Mouse (Mus musculus): ENCODE measurements at regions not wholly inside any gene's neighbourhood (a gene's known extent, or its start where the extent isn't known, plus 50 kb on each side); places are given as distances from the start of the nearest gene placed in this dataset.
"Not testable (repeated sequence)": the region's sequence is repeated elsewhere in the genome, so short reads cannot be mapped to it uniquely, and the experiment has no call there.

- not testable (repeated sequence) for DNase-seq (ENCODE audit: low spot score in 2 of 2)
Measured at GRCm38 (mm10) chr12:80055894-80056293, 56.9 kb downstream of the Zfp36l1 start.

DNA sequence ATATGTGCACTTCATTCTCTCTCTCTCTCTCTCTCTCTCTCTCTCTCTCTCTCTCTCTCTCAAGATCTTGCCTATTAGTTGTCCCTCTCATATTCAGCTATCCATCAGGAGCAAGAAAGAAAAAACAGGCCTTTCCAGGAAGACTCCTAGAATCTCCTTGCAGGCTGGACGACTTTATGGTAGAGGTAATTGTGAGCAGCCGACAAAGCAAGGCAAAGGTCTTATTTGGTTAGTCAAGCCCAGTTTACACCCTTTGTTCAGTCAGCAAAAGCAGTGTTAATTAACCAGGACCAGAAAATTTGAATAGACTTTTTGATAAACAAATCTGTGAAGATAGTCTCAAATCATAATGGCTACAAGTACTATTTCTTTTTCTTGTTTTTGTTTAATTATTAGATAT is 57.4 kb downstream of the Zfp36l1 start:
- no peak for DNase-seq (ENCODE audit: low spot score in 2 of 2)

DNA sequence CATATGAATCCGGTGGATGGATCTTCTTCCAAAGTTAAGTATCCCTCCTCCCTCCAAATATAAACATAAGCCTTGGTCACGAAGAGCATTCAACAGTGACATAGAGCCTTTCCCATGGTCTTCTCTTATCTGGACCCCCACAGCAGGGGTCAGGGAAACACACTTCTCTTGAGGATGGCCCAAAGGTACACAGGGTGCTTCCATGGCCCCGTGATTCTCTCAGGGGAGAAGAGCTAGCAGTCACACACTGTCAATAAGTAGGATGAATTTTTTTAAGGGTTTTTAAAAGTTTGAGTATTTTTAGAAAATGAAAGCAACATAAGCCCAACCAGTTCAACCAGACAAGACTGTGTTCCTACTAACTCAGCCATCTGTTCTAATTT is 58.2 kb downstream of the Zfp36l1 start:
- no peak for DNase-seq (ENCODE audit: low spot score in 2 of 2)

GRCm38 (mm10) chr12:80053902-80054654 is 58.7 kb downstream of the Zfp36l1 start:
- no peak for DNase-seq (ENCODE audit: low spot score in 2 of 2)

- no peak for DNase-seq (ENCODE audit: low spot score in 2 of 2)
Measured at GRCm38 (mm10) chr12:80048215-80048979, 64.4 kb downstream of the Zfp36l1 start.

GRCm38 (mm10) chr12:80046625-80047303 is 66.0 kb downstream of the Zfp36l1 start:
- DNase-seq (ENCODE audit: low spot score in 2 of 2) = no peak

GRCm38 (mm10) chr12:80041510-80042324 is 71.1 kb downstream of the Zfp36l1 start:
- DNase-seq (ENCODE audit: low spot score in 2 of 2) = no peak

DNA sequence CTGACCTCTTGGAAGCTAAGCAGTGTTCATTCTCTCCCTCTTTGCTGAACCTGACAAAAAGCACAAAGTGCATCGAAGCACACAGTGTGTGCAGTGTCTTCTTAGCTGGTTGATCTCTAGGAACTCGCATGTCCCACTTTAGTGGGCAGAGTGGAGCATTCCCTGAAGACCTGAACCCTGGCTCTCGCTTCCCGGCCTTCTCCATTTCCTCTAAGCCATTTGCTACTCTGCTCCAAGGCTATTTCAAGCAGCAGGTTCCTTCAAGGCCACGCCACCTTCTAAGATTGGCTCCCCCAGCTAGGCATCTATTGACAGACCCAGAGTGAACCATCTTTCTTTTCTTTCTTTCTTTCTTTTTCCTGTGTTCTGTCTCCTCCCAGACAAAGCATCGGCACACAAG is 71.8 kb downstream of the Zfp36l1 start:
- DNase-seq (ENCODE audit: low spot score in 2 of 2) = no peak

DNA sequence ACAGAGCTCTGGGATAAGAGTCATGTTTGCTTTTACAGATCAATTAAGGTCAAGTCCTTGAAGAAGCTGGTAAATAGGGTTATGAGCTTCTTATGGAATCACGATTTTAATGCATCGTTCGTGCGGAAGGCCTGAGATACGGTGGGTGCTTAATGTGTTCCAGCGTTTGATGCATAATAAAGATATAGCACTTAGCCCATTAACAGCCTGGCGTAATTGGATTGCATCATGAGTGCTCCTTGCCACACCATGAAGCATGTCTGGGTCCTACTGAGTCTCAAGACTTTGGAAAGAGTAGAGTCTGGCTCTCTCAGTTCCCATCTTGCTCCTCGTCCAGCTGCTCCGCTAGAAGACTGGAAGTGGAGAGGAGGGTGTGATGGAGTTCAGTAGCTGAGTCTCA is 72.6 kb downstream of the Zfp36l1 start:
- DNase-seq (ENCODE audit: low spot score in 2 of 2) = no peak

DNA sequence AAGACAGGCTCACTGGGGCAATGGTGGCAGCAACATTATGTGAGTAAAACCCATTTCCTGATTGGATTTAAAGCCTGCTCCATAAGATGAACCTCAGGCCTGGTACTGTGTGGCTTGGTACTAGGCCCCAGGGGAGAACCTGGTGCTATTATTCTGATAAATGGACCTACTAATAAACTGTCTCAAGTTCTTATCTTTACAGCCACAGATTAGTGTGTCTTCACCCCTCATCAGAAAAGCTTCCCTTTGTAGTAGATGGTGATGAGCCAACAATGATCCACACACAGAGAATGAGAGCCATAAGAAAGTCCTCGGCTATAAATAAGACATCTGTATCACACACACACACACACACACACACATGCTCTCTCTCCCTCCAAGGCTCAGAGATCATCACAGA is 73.7 kb downstream of the Zfp36l1 start:
- no peak for DNase-seq (ENCODE audit: low spot score in 2 of 2)

DNA sequence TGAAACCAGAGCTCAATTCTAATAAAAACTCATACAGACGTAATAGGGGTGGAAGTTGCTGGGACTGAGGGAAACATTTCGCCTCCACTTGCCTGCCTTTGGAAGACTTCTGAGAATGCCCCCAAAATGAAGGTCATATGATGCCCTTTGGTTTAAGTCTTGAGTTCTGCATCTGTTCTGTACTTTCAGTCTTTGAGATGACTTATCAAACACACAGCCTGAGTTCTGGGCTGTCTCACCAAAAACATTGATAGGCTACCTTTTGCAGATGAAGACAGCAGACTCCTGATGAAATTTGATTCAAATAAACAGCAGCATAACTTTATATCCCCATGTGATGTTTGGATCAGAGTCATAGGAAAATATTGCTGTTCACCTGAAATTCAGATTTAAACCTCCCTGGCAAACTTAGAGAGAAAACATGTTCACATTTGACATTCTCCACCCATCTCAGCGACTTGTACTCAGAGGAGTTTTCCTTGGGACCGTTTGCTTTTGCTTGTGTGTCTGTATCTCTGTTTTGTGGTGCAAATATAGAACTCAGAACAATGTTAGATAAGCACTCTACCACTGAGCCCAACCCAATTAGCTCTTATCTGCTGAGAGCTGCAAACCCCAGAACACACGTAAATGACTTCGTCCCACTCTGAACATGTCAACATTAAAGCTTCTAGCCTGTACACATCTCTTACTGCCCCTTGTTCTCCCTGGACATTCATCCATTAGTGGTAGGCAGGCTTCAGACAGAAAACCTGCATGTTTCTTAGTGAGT is 77.1 kb downstream of the Zfp36l1 start:
- DNase-seq (ENCODE audit: low spot score in 2 of 2) = no peak

- no peak for DNase-seq (ENCODE audit: low spot score in 2 of 2)
Measured at GRCm38 (mm10) chr12:80034963-80035411, 77.8 kb downstream of the Zfp36l1 start.

DNA sequence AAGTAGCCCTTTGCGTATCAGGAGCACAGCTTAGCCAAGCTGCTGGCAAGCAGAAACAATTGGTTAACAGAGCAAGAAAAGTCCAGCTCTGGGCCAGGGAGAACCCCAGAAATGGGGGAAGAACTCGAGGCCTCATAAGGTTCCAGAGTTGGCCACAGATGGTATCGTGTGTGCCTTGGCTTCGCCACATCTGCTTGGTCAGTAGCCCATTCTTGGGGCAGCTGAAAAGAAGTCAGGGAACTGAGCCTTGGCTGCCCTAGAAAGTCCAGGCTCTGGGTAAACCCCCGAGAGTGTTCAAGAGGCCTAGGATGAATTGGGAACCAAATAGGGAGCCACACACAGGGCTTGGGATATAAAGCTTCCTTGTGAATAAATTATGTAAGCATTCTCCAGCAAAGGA is 78.7 kb downstream of the Zfp36l1 start:
- no peak for DNase-seq (ENCODE audit: low spot score in 2 of 2)

GRCm38 (mm10) chr12:80032520-80032919 is 80.3 kb downstream of the Zfp36l1 start:
- no peak for DNase-seq (ENCODE audit: low spot score in 2 of 2)

GRCm38 (mm10) chr12:80028301-80028700 is 84.5 kb downstream of the Zfp36l1 start:
- no peak for DNase-seq (ENCODE audit: low spot score in 2 of 2)

DNA sequence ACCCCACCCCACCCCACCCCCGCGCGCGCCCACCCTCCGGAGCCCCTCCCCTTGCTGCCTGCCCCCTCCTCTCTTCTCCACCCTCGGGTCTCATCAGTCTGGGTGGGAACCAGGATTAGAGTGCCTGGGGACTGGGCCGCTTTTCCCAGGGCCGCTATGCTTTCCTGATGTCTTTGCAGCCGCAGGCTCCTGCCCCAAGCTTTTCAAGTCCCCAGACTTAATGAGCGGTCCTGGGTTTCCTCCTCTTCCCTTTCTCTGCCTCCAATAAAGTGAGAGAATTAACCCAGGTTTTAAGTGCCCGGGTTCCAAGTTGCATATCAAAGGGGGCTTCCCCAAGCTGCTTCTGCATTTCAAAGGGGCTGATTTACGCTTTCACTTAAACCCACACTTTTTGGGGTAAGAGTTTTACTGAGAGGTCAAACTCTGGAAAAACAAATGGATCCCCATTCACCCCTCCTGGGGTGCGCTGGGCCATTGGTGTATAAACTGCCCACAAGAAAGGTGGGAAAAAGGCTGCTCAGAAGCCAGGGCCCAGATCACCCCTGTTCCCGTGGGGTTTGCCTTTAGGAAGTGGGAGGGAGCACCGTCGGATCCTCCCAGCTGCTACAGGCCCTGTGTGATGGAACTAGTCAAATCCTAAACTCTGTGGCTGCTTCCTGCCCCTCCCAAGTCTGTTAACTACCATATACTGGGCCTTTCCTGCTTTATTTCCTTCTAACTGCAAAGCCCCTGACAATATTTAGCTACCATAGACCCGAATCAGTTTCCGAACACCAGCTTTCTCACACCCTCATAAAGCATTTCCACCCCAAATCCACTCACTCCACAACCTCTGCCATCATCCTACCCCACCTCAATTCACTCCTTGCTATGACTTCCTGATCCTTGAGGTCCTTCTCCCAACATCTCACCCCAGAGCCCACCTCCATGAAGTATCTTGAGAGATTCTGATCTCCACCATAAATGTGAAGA is 89.4 kb downstream of the Zfp36l1 start:
- no peak for DNase-seq (ENCODE audit: low spot score in 2 of 2)

GRCm38 (mm10) chr12:80022181-80023106 is 90.4 kb downstream of the Zfp36l1 start:
- no peak for DNase-seq (ENCODE audit: low spot score in 2 of 2)

GRCm38 (mm10) chr12:80021030-80021473 is 91.8 kb downstream of the Zfp36l1 start:
- no peak for DNase-seq (ENCODE audit: low spot score in 2 of 2)

- DNase-seq (ENCODE audit: low spot score in 2 of 2) = no peak
Measured at GRCm38 (mm10) chr12:80018086-80018485, 94.7 kb downstream of the Zfp36l1 start.
